Mouse (Mus musculus) heart, embryonic 10.5 days (tissue): ENCODE measurements around the gene Lsm6. TPM values are rescaled to one million over a fixed set of nuclear protein-coding genes. Genes with fewer than 3 reads are reported as not detected.
"Not testable (repeated sequence)": the region's sequence is repeated elsewhere in the genome, so short reads cannot be mapped to it uniquely, and the experiment has no call there.

Experiments used
- DNase-seq: peaks from one replicate; pipeline ENCODE4 v3.0.0-alpha.2; 2017; ENCODE audit warnings: low spot score
- H3K27ac ChIP-seq: fragments of 300-500 bp; sonication (generic); 2 replicates; pipeline ENCODE4 v1.5.1; 2016; ENCODE audit warnings: mild to moderate bottlenecking
- H3K27me3 ChIP-seq: fragments of 300-500 bp; sonication (generic); 2 replicates; pipeline ENCODE4 v1.6.1; 2016; ENCODE audit warnings: mild to moderate bottlenecking; ENCODE audit not compliant: poor library complexity, insufficient read depth, severe bottlenecking
- H3K36me3 ChIP-seq: fragments of 300-500 bp; sonication (generic); 2 replicates; pipeline ENCODE4 v1.6.1; 2016; ENCODE audit warnings: mild to moderate bottlenecking, moderate library complexity
- H3K4me1 ChIP-seq: fragments of 300-500 bp; sonication (generic); 2 replicates; pipeline ENCODE4 v1.6.1; 2016; ENCODE audit warnings: mild to moderate bottlenecking
- H3K4me3 ChIP-seq: fragments of 300-500 bp; sonication (generic); 2 replicates; pipeline ENCODE4 v1.5.1; 2016; ENCODE audit warnings: mild to moderate bottlenecking, moderate library complexity
- H3K9me3 ChIP-seq: fragments of 300-500 bp; sonication (generic); 2 replicates; pipeline ENCODE4 v1.6.1; 2016; ENCODE audit warnings: mild to moderate bottlenecking, moderate library complexity
- WGBS: fragments of 180-500 bp; shearing (Covaris S2); methylation state at CpG from one replicate; pipeline ENCODE4 v1.1.7; 2016; 5-methylcytosine and 5-hydroxymethylcytosine counted together
- polyA plus RNA-seq: library from polyadenylated mRNA; unstranded; fragments of >200 nt; fragmentation: Nextera tagmentation; extraction: Ambion mirVana; gene quantifications from 2 replicates; pipeline ENCODE4 v1.2.1, GENCODE M21; 2016

The Lsm6 gene
- polyA plus RNA-seq, 1 experiment from 2014 or later = 218 TPM

DNA sequence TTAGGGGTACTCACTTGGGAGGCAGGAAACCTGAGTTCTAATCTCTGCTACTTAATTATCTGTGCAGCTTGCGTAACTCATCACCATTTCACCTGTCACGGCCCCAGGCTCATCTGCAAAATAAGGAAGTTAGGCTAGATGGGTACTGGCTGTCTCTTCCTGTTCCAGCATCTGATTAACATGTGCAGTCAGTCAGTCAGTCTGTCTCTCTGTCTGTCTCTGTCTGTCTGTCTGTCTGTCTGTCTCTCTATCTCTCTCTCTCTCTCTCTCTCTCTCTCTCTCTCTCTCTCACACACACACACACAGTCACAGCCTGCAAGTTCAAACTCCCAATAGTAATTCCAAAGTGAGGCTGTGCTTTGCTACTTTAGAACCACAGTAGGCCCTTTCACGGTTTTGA lies 967 bp downstream of the Lsm6 start:
- not testable (repeated sequence) for H3K27me3 ChIP-seq, H3K9me3 ChIP-seq, DNase-seq, H3K4me1 ChIP-seq
- peaks cover 21% of the 10 kb centered on the region; the same call in 1 of the 2 replicates for H3K36me3 ChIP-seq
- peak overlapping the region; percentile 98 for H3K27ac ChIP-seq
- WGBS = 24% methylated on average over 3 of the region's 3 CpGs
- peak overlapping the region; percentile 84 for H3K4me3 ChIP-seq

DNA sequence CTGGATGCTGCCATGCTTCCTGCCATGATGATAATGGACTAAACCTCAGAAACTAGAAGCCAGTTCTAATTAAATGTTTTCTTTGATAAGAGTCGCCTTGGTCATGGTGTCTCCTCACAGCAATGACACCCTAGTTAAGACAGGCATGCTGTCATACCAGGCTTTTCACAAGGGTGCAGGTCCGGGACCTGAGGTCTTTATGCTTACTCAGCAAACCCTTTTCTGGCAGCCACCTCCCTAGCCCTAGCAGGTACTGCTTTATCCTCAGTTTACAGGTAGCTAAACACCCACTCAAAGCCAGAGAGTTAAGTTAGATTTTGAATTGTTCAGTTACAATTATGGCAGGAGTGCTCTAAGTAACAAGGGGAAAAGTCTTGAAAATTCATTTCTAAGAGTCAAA lies 6.2 kb downstream of the Lsm6 start:
- Histone ChIP-seq H3K36me3 (peaks cover 66% of the 10 kb centered on the region), H3K27me3 (no peaks in the 10 kb centered on the region)

DNA sequence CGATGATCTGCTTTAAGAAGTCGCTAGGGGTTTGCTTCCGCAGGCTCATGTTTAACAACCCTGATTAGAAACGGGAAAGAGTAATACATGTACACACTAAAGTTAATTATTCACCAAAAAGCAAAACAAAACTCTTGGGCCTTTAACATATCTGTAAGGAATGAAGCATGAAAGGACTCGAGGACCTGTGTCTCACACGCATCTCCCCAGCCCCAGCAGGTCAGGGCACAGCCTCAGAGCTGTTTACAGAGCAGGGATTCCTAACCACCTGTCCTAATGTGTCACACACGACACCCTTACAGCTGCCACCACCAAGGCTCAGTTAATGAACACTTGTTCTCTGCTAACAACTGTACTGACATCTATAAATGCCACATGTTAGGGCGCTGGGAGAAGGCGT lies 7.9 kb downstream of the Lsm6 start:
- H3K27me3 ChIP-seq = no peaks in the 10 kb centered on the region
- H3K27ac ChIP-seq = no peak overlapping the region
- no peak overlapping the region for H3K4me3 ChIP-seq
- H3K36me3 ChIP-seq = peaks cover 71% of the 10 kb centered on the region
- WGBS = 89% methylated on average over 9 of the region's 9 CpGs
- no peak for DNase-seq
- no peaks in the 10 kb centered on the region for H3K4me1 ChIP-seq
- no peaks in the 10 kb centered on the region for H3K9me3 ChIP-seq

More for the DNA sequence above, 6.2 kb downstream of the Lsm6 start:
- 95% methylated on average over 2 of the region's 2 CpGs for WGBS
- Histone ChIP-seq H3K4me1 (peaks cover 5% of the 10 kb centered on the region), H3K9me3 (no peaks in the 10 kb centered on the region), H3K4me3 (no peak overlapping the region), H3K27ac (no peak overlapping the region)
- no peak for DNase-seq

DNA sequence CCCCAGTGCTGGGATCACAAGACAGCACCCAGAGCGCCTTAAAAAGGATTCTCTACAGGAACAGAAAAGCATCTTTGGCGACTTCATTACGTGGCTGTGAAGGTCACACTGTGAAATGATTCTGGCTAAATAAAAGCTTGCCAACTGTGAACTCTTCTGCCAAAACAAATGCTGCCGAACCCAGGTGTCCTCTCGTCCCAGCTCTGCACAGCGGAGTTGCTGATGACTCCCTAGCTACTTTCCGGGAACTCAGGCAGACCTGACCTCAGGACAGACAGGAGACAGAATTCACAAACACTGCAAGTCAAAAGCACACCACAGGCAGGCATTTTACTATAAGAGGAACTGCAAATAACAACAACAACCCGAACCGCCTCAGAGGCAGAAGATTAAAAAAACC lies 8.5 kb downstream of the Lsm6 start:
- 93% methylated on average over 9 of the region's 9 CpGs for WGBS
- no peaks in the 10 kb centered on the region for H3K9me3 ChIP-seq
- H3K4me3 ChIP-seq = no peak overlapping the region
- H3K27ac ChIP-seq = no peak overlapping the region
- H3K4me1 ChIP-seq = no peaks in the 10 kb centered on the region
- H3K36me3 ChIP-seq = peaks cover 75% of the 10 kb centered on the region
- H3K27me3 ChIP-seq = no peaks in the 10 kb centered on the region
- DNase-seq = no peak

DNA sequence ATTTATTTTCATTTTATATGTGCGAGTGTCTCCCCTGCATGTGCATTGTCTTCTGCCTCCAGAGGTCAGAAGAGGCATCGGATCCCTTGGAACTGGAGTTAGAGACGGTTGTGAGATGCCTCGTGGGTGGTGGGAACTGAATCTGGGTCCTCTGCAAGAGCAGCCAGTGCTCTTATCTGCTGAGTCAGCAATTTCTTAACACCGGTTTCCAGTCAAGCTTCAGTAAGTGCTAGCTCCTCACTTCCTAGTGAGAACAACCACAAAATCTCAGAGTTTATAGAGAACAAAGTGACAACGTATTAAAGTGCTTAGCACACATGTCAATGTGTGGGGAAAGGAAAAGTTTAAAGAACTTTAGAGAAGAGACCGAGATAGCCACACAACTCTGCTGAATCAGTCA lies 9.2 kb downstream of the Lsm6 start:
- Histone ChIP-seq H3K9me3 (no peaks in the 10 kb centered on the region), H3K36me3 (peaks cover 80% of the 10 kb centered on the region), H3K27me3 (no peaks in the 10 kb centered on the region), H3K4me1 (no peaks in the 10 kb centered on the region), H3K27ac (no peak overlapping the region), H3K4me3 (no peak overlapping the region)
- 93% methylated on average over 7 of the region's 7 CpGs for WGBS
- DNase-seq = no peak

DNA sequence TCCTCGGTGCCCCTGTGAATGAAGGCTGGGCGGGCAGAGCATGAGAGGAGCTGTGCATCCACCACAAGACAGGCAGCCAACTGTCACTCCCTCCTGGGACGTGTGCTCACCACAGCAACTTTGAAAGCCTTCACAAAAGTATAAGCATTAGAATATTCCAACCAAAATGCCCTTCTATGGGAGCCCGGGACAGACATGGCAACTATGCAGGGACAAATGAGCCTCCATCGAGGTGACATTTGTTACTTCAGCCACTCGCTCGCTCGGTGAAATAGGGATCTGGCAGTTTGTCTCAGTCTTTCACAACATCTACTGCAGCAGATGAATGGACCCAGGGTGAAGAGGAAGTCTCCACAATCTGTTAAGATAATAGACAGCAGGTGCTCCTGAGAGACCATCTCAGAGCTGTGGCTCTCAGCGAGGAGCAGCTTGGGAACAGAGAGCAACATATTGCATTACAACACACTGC lies 10.7 kb downstream of the Lsm6 start:
- Histone ChIP-seq H3K4me1 (no peaks in the 10 kb centered on the region), H3K36me3 (peaks cover 90% of the 10 kb centered on the region), H3K4me3 (no peak overlapping the region), H3K9me3 (no peaks in the 10 kb centered on the region), H3K27me3 (no peaks in the 10 kb centered on the region), H3K27ac (no peak overlapping the region)
- 89% methylated on average over 9 of the region's 9 CpGs for WGBS
- DNase-seq = no peak

DNA sequence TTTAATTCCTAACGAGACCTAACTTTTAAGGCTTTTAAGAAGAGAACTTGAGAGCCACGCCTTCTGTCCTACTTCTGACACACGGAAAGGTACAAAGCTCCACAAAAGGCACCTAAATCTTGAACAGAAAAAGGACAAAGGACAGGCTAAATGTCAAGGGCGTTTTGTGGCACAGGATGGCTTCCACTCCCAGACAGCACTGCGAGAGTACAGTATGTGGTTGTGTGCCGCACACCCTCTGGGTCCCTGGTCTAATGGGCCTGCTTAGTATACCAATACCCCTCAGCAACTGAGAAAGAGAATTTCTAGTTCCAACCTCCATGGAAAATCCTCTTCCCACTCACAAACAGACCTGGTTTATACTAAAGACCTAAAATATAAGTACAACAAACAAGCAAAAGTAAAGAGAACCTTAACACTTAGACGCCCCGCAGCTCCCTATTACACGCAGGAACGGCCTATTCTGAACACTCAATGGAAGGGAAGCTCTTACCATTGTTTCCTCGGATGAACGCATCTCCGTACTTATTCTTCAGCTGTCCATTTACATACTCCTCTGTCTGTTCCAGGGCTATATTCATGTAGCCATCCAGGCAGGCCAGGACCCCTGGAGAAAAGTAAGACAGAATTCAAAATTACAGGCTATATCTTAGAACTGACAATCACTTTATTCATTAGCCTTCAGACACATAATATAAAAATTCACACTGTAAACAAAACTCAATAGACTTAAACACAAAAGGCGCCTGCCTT lies 11.3 kb downstream of the Lsm6 start:
- no peaks in the 10 kb centered on the region for H3K27me3 ChIP-seq
- H3K4me1 ChIP-seq = no peaks in the 10 kb centered on the region
- 95% methylated on average over 14 of the region's 14 CpGs for WGBS
- DNase-seq = no peak
- H3K4me3 ChIP-seq = no peak overlapping the region
- H3K27ac ChIP-seq = no peak overlapping the region
- peaks cover 92% of the 10 kb centered on the region for H3K36me3 ChIP-seq
- H3K9me3 ChIP-seq = no peaks in the 10 kb centered on the region

DNA sequence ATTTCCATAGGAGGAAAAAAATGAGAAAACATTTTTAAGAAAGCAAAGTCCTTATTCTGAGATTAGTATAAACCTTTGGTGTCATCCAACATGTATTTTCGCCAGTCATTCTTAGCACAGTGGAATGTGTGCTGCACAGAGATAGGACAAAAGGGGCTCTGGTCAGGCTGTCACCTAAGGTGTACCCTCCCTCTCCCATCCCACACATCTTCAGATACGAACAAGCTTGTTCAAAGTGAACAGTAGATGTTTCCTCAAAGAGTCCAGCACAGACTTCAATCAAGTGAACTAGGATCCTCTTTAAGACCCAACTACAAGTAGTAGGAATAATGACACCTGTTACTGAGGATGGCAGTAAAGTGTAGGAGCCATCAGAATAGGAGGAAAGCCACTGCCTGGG lies 12.1 kb downstream of the Lsm6 start:
- H3K9me3 ChIP-seq = no peaks in the 10 kb centered on the region
- DNase-seq = no peak
- no peaks in the 10 kb centered on the region for H3K4me1 ChIP-seq
- no peak overlapping the region for H3K27ac ChIP-seq
- no peaks in the 10 kb centered on the region for H3K27me3 ChIP-seq
- 88% methylated on average over 2 of the region's 2 CpGs for WGBS
- H3K36me3 ChIP-seq = peaks cover 85% of the 10 kb centered on the region
- H3K4me3 ChIP-seq = no peak overlapping the region

DNA sequence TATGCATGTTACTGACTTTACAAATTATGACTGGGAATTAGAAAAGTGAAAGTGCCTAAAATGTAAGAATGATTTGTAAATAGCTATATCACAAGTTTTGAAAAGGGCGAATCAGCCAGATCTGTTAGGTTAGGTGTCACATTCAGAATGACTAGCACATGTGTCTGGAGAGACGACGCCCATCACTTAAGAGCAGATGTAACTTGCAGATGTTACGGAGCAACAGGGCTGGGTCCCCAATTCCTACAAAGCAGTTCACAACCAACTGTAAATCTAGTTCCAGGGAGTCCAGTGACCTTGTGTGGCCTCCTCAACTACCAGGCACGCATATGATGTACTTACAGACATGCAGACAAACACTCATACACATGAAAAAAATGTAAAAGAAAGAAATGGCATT lies 12.5 kb downstream of the Lsm6 start:
- WGBS = 91% methylated on average over 5 of the region's 5 CpGs
- no peaks in the 10 kb centered on the region for H3K9me3 ChIP-seq
- no peak overlapping the region for H3K4me3 ChIP-seq
- no peak overlapping the region for H3K27ac ChIP-seq
- H3K4me1 ChIP-seq = no peaks in the 10 kb centered on the region
- peaks cover 87% of the 10 kb centered on the region for H3K36me3 ChIP-seq
- no peaks in the 10 kb centered on the region for H3K27me3 ChIP-seq
- no peak for DNase-seq

DNA sequence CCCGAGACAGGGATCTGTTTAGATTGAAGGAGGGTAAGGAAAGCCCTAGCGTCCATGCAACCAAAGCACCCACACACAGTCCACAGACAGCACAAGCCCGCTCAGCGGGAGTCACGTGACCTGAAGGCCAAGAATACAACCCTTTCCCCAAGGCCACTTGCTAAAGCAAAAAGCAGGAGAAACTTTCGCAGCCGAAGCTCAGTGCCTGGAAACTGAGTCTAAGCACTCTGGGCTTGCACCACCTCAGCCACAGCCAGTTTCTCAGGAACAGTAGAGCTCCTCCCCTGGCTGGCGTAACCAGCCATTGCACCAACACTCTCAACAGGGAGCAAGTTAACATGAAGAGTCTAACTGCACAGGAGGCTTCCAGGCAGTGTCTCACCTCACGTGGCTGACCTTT lies 13.7 kb downstream of the Lsm6 start:
- Histone ChIP-seq H3K4me1 (no peaks in the 10 kb centered on the region), H3K36me3 (peaks cover 79% of the 10 kb centered on the region), H3K9me3 (no peaks in the 10 kb centered on the region), H3K27me3 (no peaks in the 10 kb centered on the region), H3K27ac (no peak overlapping the region), H3K4me3 (no peak overlapping the region)
- DNase-seq = no peak
- 93% methylated on average over 9 of the region's 9 CpGs for WGBS

DNA sequence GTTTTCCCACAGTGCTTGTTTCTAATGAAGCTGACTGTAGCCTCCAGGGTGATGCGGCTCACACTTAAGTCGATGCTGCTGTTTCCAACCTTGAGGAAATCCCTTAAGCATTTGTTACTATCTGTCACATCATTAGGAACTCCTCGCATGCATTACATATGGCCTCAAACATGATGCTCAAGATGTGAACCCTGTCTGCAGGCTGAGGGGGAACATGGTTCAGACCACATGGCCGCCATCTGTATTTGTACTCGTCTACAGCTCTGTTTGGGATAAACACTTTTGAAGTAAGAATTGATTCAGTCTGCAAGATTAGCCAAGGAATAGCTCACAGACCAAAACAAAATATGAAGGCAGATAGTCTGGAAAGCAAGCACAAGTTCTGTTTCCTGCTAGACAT lies 14.9 kb downstream of the Lsm6 start:
- H3K9me3 ChIP-seq = no peaks in the 10 kb centered on the region
- H3K27me3 ChIP-seq = no peaks in the 10 kb centered on the region
- DNase-seq = no peak
- peaks cover 68% of the 10 kb centered on the region for H3K36me3 ChIP-seq
- H3K4me3 ChIP-seq = no peak overlapping the region
- H3K27ac ChIP-seq = no peak overlapping the region
- 96% methylated on average over 5 of the region's 5 CpGs for WGBS
- H3K4me1 ChIP-seq = no peaks in the 10 kb centered on the region

DNA sequence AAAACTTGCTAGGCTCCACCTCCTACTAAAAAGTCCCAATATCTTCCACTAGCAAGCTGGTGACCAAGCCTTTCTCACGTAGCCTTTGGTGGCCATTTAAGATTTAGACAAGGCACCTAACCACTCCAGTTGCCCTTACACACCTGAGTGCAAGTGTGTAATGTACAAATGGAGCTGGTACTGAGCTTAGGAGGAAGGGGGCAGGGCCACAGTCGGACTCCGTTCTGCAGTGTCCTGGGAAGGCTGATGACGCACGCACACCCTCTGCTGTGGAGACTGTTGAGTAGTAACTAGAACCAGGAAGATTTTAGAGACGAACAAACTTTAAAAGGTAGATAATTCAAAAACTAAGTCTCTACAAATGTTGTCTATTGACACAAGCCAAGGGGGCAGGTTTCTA lies 19.7 kb downstream of the Lsm6 start:
- peaks cover 20% of the 10 kb centered on the region for H3K36me3 ChIP-seq
- no peak for DNase-seq
- H3K27me3 ChIP-seq = no peaks in the 10 kb centered on the region
- no peak overlapping the region for H3K27ac ChIP-seq
- H3K4me3 ChIP-seq = no peak overlapping the region
- H3K4me1 ChIP-seq = no peaks in the 10 kb centered on the region
- no peaks in the 10 kb centered on the region for H3K9me3 ChIP-seq
- 92% methylated on average over 6 of the region's 6 CpGs for WGBS

DNA sequence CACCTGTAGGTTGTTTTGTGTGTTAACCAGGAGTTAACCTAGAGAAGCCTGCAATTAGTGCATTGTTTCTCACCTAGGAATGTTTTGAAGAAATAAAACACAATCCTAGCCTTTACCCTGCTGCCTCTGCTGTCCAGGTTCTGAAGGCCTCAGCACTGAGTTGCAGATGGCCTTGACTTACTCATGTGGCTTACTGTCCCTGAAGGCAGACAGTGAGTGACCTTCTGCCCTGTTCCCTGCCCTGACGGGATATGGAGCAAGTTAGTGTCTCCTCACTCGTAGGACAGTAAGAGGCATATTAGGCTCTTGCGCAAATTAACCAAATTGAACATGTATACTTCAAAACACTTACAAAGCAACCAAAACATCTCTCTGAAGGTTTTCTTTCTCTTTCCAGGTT lies 22.3 kb downstream of the Lsm6 start:
- no peak overlapping the region for H3K4me3 ChIP-seq
- no peaks in the 10 kb centered on the region for H3K9me3 ChIP-seq
- no peak overlapping the region for H3K27ac ChIP-seq
- no peaks in the 10 kb centered on the region for H3K4me1 ChIP-seq
- 89% methylated on average over 3 of the region's 3 CpGs for WGBS
- DNase-seq = no peak
- no peaks in the 10 kb centered on the region for H3K27me3 ChIP-seq
- H3K36me3 ChIP-seq = peaks cover 8% of the 10 kb centered on the region

DNA sequence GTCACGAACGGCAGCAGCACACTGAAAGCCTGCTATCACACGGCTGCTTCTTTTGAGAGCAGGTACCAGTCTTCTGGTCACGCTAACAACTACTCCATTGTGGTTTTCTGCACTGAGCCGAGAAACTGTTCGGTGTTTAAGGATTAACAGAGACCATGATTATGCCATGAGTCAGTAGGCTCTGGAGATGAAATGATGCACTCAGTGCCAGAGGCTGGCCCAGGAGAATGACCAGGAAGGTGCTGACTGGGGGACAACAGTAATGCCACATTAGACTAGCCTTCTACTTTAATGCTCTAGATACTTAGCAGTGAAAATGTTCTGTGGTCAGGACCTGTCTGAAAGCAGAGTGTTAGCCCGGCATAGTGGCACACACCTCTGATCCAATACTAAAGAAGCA lies 23.0 kb downstream of the Lsm6 start:
- WGBS = 89% methylated on average over 7 of the region's 7 CpGs
- H3K4me3 ChIP-seq = no peak overlapping the region
- H3K27me3 ChIP-seq = no peaks in the 10 kb centered on the region
- peaks cover 5% of the 10 kb centered on the region for H3K36me3 ChIP-seq
- no peak for DNase-seq
- H3K9me3 ChIP-seq = no peaks in the 10 kb centered on the region
- no peak overlapping the region for H3K27ac ChIP-seq
- H3K4me1 ChIP-seq = no peaks in the 10 kb centered on the region
